Mouse (Mus musculus) bone marrow macrophage, adult 2 months (primary cell): ENCODE measurements around the gene Ulk4. TPM values are rescaled to one million over a fixed set of nuclear protein-coding genes. Genes with fewer than 3 reads are reported as not detected.

Experiments used
- H3K27ac ChIP-seq: 2 replicates; pipeline ENCODE4 v1.5.1; 2012; ENCODE audit warnings: low read depth, low read length; ENCODE audit not compliant: insufficient read depth
- H3K4me1 ChIP-seq: 2 replicates; pipeline ENCODE4 v1.6.1; 2012; ENCODE audit warnings: low read length; ENCODE audit not compliant: control insufficient read depth, insufficient read depth
- H3K4me3 ChIP-seq: 2 replicates; pipeline ENCODE4 v1.5.1; 2012; ENCODE audit warnings: mild to moderate bottlenecking, low read length, moderate library complexity; ENCODE audit not compliant: insufficient read depth
- CTCF ChIP-seq: IDR thresholded peaks from 2 replicates; pipeline ENCODE4 v1.5.1; 2012; ENCODE audit warnings: low read depth, mild to moderate bottlenecking, low read length, moderate library complexity
- POLR2A ChIP-seq: IDR thresholded peaks from 2 replicates; pipeline ENCODE4 v1.6.1; 2012; ENCODE audit warnings: mild to moderate bottlenecking, low read depth, low read length, borderline replicate concordance
- polyA plus RNA-seq: library from polyadenylated mRNA; stranded (reverse); fragments of >200 nt; gene quantifications from 2 replicates; pipeline ENCODE4 v1.2.4, GENCODE M21; 2012; ENCODE audit not compliant: missing spikeins, insufficient read depth, insufficient read length

The Ulk4 gene
- polyA plus RNA-seq, 1 experiment = 1.3 TPM

DNA sequence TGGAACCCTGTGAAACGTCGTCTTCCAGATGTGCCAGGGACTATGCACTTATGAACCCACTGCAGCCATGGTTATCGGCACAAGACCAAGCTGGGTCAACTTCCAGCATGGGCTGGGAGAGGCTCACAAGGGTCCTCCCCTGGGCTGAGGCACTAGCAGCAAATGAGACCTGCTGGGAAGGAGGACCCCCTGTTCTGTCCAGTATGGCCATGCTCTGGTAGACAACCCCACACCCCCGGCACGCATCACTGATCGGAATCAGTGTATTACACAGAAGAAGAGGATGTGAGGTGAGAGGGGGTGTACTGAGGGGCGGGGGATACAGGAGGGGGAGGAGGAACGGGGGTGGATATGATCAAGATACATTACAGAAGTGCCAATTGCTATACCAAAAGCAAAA, 148.1 kb downstream of the Ulk4 start:
- Histone ChIP-seq H3K4me1 (no peaks in the 10 kb centered on the region), H3K4me3 (no peak overlapping the region), H3K27ac (no peak overlapping the region)
- TF ChIP-seq POLR2A (no peak), CTCF (no peak)

DNA sequence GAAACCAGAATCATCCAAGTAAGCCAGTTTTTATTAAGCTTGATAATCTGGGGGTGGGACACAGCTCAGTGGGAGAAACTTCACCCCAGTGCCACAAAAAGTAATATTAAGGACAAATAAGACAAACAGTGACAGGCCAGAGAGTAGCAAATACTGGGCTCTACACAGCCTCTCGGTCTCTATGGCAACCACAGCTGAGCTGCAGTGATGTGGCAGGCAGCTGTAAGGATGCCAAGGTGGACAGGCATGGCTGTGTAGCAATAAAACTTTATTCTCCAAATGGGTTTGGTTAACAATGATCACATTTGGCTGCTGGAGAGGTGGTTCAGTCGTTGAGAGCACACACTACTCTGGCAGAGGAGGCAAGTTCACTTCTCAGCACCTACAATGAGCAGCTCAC, 150.0 kb downstream of the Ulk4 start:
- no peak overlapping the region for H3K4me3 ChIP-seq
- H3K4me1 ChIP-seq = no peaks in the 10 kb centered on the region
- no peak for TF ChIP-seq POLR2A
- no peak for TF ChIP-seq CTCF
- no peak overlapping the region for H3K27ac ChIP-seq

DNA sequence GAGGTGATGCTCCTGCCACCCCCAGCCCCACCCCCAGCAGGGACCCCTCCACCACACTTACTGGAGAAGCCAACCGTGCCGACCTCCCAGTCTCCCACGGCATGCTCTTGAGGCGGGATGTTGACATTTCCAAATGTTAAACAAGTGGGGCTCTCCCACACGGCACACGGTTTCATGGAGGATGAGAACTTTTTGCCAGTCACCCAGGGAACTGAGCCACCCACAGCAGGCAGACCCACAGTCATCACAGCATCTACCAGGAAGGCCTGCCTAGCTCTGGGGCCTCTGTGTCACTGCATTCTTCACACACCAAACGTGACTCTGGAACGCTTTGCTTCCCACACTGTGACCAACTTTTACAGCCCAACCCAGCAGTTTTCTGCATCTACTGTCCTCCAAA, 152.3 kb downstream of the Ulk4 start:
- no peak overlapping the region for H3K27ac ChIP-seq
- no peak overlapping the region for H3K4me3 ChIP-seq
- no peak for TF ChIP-seq CTCF
- H3K4me1 ChIP-seq = no peaks in the 10 kb centered on the region

DNA sequence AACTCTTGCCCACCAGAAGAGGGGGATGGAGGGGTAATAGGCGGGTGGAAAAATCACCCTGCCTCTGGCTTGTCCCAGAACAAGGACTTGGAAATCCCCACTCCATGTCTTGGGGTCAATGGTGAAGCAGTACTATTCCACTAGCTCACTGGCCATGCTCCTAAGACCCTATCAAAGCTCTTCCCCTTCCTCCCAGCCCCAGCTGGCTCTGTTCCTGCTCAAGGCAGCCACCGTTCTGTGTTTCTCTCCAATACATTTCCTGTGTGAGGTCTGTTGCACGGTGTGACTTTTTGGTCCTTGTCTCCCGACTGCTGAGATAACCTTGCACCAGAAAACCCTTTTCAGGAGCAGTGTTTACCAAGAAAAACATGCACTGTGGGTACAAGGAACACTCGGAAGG, 155.0 kb downstream of the Ulk4 start:
- Histone ChIP-seq H3K27ac (no peak overlapping the region), H3K4me3 (no peak overlapping the region), H3K4me1 (no peaks in the 10 kb centered on the region)
- no peak for TF ChIP-seq POLR2A
- TF ChIP-seq CTCF = no peak

DNA sequence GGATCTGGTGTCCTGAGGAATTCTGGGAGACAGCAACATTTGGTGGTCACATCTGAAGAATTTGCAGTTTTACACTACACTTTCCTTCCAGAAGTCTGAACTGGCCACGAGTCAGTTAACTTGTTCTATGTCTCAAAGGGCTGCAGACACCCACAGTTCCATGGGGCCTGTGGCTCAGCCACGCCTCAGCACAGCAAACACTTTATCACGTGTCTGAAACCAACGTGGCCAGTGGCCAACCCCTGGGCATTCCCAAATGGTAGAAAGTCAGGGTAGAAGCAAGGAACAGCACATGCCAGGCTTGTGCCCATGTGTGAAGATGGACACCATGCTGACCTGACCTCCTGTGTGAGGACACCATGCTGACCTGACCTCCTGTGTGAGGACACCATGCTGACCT, 159.1 kb downstream of the Ulk4 start:
- no peak overlapping the region for H3K4me3 ChIP-seq
- no peak for TF ChIP-seq POLR2A
- TF ChIP-seq CTCF = no peak
- no peaks in the 10 kb centered on the region for H3K4me1 ChIP-seq
- H3K27ac ChIP-seq = no peak overlapping the region

DNA sequence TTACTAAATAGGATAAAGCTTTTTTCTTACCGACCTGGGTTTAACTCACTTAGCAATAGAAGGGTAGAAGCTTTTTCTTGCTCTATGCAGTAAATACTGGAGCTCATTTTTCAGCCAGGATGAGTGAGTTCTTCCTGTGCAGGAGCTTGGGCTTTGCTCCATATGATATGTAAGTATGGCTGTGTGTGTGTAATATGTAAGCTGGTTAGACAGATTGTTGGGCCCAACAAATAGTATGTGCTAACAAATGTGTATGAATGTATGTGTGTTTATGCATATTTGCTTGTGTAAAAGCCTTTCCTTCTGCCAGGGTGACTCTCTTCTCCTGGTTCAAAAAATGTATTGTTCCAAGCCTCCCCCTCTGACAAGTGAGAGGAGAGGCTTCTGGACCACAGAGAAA, 164.9 kb downstream of the Ulk4 start:
- TF ChIP-seq POLR2A (no peak), CTCF (no peak)
- no peak overlapping the region for H3K4me3 ChIP-seq
- H3K27ac ChIP-seq = no peak overlapping the region
- no peaks in the 10 kb centered on the region for H3K4me1 ChIP-seq

DNA sequence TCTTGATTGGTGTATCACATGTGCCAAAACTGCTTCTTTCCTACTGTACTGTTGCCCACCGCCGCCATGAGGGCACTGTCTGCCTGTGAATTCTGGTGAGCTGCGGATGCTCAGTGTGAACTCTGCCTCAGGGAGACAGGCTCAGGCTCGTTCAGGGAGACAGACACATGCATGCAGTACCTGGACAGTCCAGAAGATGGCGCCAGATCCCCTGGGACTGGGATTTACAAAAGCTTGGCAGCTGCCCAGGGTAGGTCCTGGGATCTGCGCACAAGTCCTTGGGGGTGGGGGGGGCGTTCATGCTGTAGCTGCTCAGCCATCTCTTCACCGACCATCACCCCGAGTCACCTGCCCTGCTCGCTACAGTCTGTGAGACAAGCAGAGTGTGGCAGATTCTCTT, 168.9 kb downstream of the Ulk4 start:
- Histone ChIP-seq H3K4me3 (no peak overlapping the region), H3K4me1 (no peaks in the 10 kb centered on the region), H3K27ac (no peak overlapping the region)
- no peak for TF ChIP-seq POLR2A
- peak; percentile 81 for TF ChIP-seq CTCF

DNA sequence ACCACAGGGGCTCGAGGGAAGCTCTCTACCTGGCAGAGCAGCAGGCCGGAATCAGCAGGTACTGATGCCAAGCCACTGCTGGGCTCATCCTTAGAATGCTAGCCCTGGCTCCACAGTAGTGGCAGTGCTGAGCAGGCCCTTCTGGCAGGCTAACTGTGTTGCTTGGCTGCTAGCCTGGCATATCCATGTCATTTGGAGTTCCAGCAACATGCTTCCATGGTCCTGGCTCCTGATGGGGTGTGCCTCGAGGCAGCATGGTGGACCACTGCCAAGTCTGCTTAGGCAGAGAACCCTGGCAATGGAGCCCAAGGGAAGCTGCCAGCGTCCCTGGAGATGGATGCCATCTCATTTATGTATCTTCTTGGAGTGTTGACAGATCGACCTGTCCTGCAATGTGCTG, 169.4 kb downstream of the Ulk4 start:
- H3K4me3 ChIP-seq = no peak overlapping the region
- H3K27ac ChIP-seq = no peak overlapping the region
- TF ChIP-seq POLR2A = no peak
- no peak for TF ChIP-seq CTCF
- no peaks in the 10 kb centered on the region for H3K4me1 ChIP-seq

DNA sequence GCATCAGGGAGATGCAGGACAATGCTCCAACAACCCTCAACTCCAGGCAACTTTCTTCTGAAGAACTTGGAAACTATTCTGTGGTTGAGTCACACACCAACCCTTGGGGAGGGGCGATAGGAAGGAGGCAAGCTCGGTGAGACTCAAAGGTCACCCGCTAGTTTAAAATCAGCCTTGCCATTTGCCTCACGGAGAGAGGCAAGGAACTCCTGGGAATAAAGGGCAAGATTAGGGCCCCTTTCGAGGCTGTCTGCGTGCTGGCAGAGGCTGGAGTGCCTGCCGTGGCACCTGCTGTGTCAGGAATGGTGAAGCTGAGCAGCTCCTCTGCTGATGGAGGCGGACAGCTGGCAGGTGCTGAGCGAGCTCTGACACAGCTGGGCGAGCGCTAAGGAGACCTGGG, 169.9 kb downstream of the Ulk4 start:
- TF ChIP-seq POLR2A (no peak), CTCF (no peak)
- Histone ChIP-seq H3K27ac (no peak overlapping the region), H3K4me1 (no peaks in the 10 kb centered on the region), H3K4me3 (no peak overlapping the region)

DNA sequence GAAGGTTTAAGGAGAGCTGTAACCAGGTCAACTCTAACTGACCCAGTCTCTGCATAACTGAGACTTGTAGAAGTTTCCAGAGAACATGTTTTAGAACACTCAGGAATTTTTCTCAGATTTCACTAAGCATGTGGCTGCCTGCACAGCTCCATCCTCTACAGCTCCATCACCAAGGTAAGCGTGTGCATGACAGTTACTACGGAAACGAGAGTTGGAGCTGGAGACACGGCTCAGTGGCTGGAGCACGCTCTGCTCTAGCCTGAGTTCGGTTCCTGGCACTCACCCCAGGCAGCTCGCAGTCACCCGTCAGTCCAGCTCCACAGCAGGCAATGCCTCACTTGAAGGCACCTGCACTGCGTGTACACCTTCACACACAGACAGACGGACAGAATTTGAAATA, 175.5 kb downstream of the Ulk4 start:
- Histone ChIP-seq H3K4me3 (no peak overlapping the region), H3K27ac (no peak overlapping the region)
- TF ChIP-seq CTCF (no peak), POLR2A (no peak)

DNA sequence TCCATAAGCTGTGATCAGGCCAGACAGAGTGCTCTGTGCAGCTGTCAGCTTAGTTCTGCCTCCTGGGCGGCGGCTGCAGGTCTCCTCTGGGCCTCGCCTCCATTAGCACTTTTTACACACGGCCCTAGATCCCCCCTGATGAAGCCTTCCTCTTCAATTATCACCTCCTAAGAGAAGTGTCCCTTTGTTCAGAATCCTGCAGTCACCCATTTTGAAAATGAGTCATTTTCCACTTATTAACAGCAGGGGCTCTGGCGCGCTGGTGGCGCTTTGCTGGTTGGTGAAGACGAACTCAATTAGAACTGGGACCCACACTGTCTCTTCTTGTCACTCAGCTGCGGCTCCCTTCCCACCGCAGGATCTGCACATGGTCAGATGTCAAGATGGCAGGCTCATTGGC, 177.5 kb downstream of the Ulk4 start:
- H3K27ac ChIP-seq = no peak overlapping the region
- no peak overlapping the region for H3K4me3 ChIP-seq
- no peaks in the 10 kb centered on the region for H3K4me1 ChIP-seq
- no peak for TF ChIP-seq CTCF
- TF ChIP-seq POLR2A = no peak

More for the DNA sequence above, 175.5 kb downstream of the Ulk4 start:
- no peaks in the 10 kb centered on the region for H3K4me1 ChIP-seq

DNA sequence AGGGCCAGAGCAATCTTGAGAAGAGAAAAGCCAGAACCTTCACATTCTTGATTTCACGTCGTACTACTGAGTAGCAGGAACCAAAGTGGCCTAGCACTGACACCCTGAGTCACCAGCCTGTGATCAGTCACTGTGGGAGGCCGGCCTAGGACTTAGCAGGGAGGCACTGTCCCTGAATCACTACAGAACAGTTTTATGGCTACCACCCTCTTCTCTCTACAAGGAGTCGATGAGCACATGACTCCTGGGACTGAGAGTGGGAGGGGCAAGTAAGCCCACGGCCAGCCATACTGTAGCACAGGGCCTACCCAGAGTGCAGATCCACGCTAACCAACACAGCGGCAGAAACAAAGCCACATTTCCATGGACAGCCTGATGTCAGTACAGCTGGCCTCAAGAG, 183.2 kb downstream of the Ulk4 start:
- Histone ChIP-seq H3K4me3 (no peak overlapping the region), H3K27ac (no peak overlapping the region), H3K4me1 (no peaks in the 10 kb centered on the region)
- no peak for TF ChIP-seq POLR2A
- TF ChIP-seq CTCF = no peak
